Mouse (Mus musculus) stomach, embryonic 16.5 days (tissue): ENCODE data around the gene B4galt3. TPM values are rescaled to one million over a fixed set of nuclear protein-coding genes. Genes with fewer than 3 reads are reported as not detected.
A peak's percentile ranks its signal among the peaks of the same experiment; 100 is the strongest.

Experiments used
- ATAC-seq: fragments of 200-750 bp; cut with Nextera tagmentation; 2 replicates; pipeline ENCODE4 v1.8.0; 2017; ENCODE audit warnings: moderate number of reproducible peaks, moderate TSS enrichment; ENCODE audit not compliant: insufficient read depth, low FRiP score
- H3K27ac ChIP-seq: fragments of 300-500 bp; sonication (generic); 2 replicates; pipeline ENCODE4 v1.5.1; 2014; ENCODE audit warnings: low read length
- H3K27me3 ChIP-seq: fragments of 300-500 bp; sonication (generic); 2 replicates; pipeline ENCODE4 v1.6.1; 2014; ENCODE audit warnings: low read length, control low read depth, mixed read lengths; ENCODE audit not compliant: control insufficient read depth, insufficient read depth
- H3K36me3 ChIP-seq: fragments of 300-500 bp; sonication (generic); 2 replicates; pipeline ENCODE4 v1.6.1; 2014; ENCODE audit warnings: low read length; ENCODE audit not compliant: control insufficient read depth, insufficient read depth
- H3K4me1 ChIP-seq: fragments of 300-500 bp; sonication (generic); 2 replicates; pipeline ENCODE4 v1.6.1; 2014; ENCODE audit warnings: low read length, control low read depth, mixed read lengths; ENCODE audit not compliant: control insufficient read depth, insufficient read depth
- H3K4me2 ChIP-seq: fragments of 300-500 bp; sonication (generic); 2 replicates; pipeline ENCODE4 v1.6.1; 2014; ENCODE audit warnings: low read depth, low read length, mixed read lengths
- H3K4me3 ChIP-seq: fragments of 300-500 bp; sonication (generic); replicated peaks from 2 replicates; pipeline ENCODE4 v1.5.1; 2014; ENCODE audit warnings: mild to moderate bottlenecking, low read length
- H3K9ac ChIP-seq: fragments of 300-500 bp; sonication (generic); 2 replicates; pipeline ENCODE4 v1.6.1; 2014; ENCODE audit warnings: low read length
- H3K9me3 ChIP-seq: fragments of 300-500 bp; sonication (generic); replicated peaks from 2 replicates; pipeline ENCODE4 v1.6.1; 2016; ENCODE audit warnings: low read length, control low read depth; ENCODE audit not compliant: control insufficient read depth
- WGBS: fragments of 180-500 bp; shearing (Covaris S2); extraction: QIAGEN DNeasy Blood & Tissue Kit; methylation state at CpG from one replicate; pipeline ENCODE4 v1.1.7; 2014; 5-methylcytosine and 5-hydroxymethylcytosine counted together
- polyA plus RNA-seq: library from polyadenylated mRNA; unstranded; fragments of >200 nt; fragmentation: Nextera tagmentation; extraction: Ambion mirVana; gene quantifications from 2 replicates; pipeline ENCODE4 v1.2.1, GENCODE M21; 2015

The B4galt3 gene
- polyA plus RNA-seq, 1 experiment from 2014 or later = 71.5 TPM

GRCm38 (mm10) chr1:171257781-171258180 is 12.3 kb upstream of the B4galt3 start:
- 87% methylated on average over 9 of the region's 9 CpGs for WGBS
- ATAC-seq = no peak
- Histone ChIP-seq H3K27me3 (no peaks in the 10 kb centered on the region), H3K4me2 (no peak overlapping the region), H3K9me3 (0 out of 2 replicates have a peak, but pooled peaks cover 2% of the 10 kb centered on the region), H3K27ac (no peak overlapping the region), H3K4me3 (no peak overlapping the region), H3K9ac (no peak overlapping the region), H3K36me3 (0 out of 2 replicates have a peak, but pooled peaks cover 2% of the 10 kb centered on the region), H3K4me1 (peaks cover 21% of the 10 kb centered on the region)

GRCm38 (mm10) chr1:171258921-171259320 is 11.2 kb upstream of the B4galt3 start:
- 72% methylated on average over 17 of the region's 17 CpGs for WGBS
- H3K4me3 ChIP-seq = no peak overlapping the region
- H3K4me2 ChIP-seq = no peak overlapping the region
- ATAC-seq = no peak
- no peaks in the 10 kb centered on the region for H3K27me3 ChIP-seq
- H3K9ac ChIP-seq = no peak overlapping the region
- H3K36me3 ChIP-seq = no peaks in the 10 kb centered on the region
- H3K9me3 ChIP-seq = 0 out of 2 replicates have a peak, but pooled peaks cover 2% of the 10 kb centered on the region
- H3K27ac ChIP-seq = no peak overlapping the region
- H3K4me1 ChIP-seq = peaks cover 24% of the 10 kb centered on the region

GRCm38 (mm10) chr1:171260316-171260715 is 9.8 kb upstream of the B4galt3 start:
- Histone ChIP-seq H3K4me1 (peaks cover 24% of the 10 kb centered on the region), H3K9ac (no peak overlapping the region), H3K9me3 (no peaks in the 10 kb centered on the region), H3K27ac (no peak overlapping the region), H3K4me2 (no peak overlapping the region), H3K36me3 (no peaks in the 10 kb centered on the region), H3K4me3 (no peak overlapping the region), H3K27me3 (no peaks in the 10 kb centered on the region)
- ATAC-seq = no peak
- WGBS = 43% methylated on average over 3 of the region's 3 CpGs

GRCm38 (mm10) chr1:171262594-171263130 is 7.5 kb upstream of the B4galt3 start:
- peak overlapping the region; percentile 43 for H3K9ac ChIP-seq
- H3K9me3 ChIP-seq = no peaks in the 10 kb centered on the region
- ATAC-seq = peak; percentile 80
- H3K4me3 ChIP-seq = peak overlapping the region; percentile 28
- 2% methylated on average over 8 of the region's 8 CpGs for WGBS
- H3K27ac ChIP-seq = peak overlapping the region; percentile 96
- H3K4me1 ChIP-seq = peaks cover 23% of the 10 kb centered on the region
- H3K4me2 ChIP-seq = peak overlapping the region; percentile 54
- no peaks in the 10 kb centered on the region for H3K36me3 ChIP-seq
- H3K27me3 ChIP-seq = no peaks in the 10 kb centered on the region

GRCm38 (mm10) chr1:171263185-171263611 is 6.9 kb upstream of the B4galt3 start:
- H3K27me3 ChIP-seq = no peaks in the 10 kb centered on the region
- H3K9me3 ChIP-seq = no peaks in the 10 kb centered on the region
- 0% methylated on average over 2 of the region's 2 CpGs for WGBS
- peak overlapping the region; percentile 28; the same call in 1 of the 2 replicates for H3K4me3 ChIP-seq
- ATAC-seq = peak; percentile 84
- no peaks in the 10 kb centered on the region for H3K36me3 ChIP-seq
- no peak overlapping the region for H3K9ac ChIP-seq
- H3K4me2 ChIP-seq = peak overlapping the region; percentile 54
- H3K4me1 ChIP-seq = peaks cover 21% of the 10 kb centered on the region
- H3K27ac ChIP-seq = peak overlapping the region; percentile 96

GRCm38 (mm10) chr1:171263666-171264461 is 6.3 kb upstream of the B4galt3 start:
- H3K36me3 ChIP-seq = no peaks in the 10 kb centered on the region
- no peak overlapping the region for H3K4me3 ChIP-seq
- no peaks in the 10 kb centered on the region for H3K9me3 ChIP-seq
- H3K27me3 ChIP-seq = no peaks in the 10 kb centered on the region
- H3K27ac ChIP-seq = peak overlapping the region; percentile 96
- H3K9ac ChIP-seq = peak overlapping the region; percentile 28; the same call in 1 of the 2 replicates
- H3K4me1 ChIP-seq = peaks cover 21% of the 10 kb centered on the region
- H3K4me2 ChIP-seq = peak overlapping the region; percentile 54; the same call in 1 of the 2 replicates
- WGBS = 60% methylated on average over 3 of the region's 3 CpGs
- ATAC-seq = peak; percentile 22; the same call in 1 of the 2 replicates

GRCm38 (mm10) chr1:171265971-171266744 is 4.0 kb upstream of the B4galt3 start:
- ATAC-seq = no peak
- Histone ChIP-seq H3K4me1 (peaks cover 27% of the 10 kb centered on the region), H3K27me3 (no peaks in the 10 kb centered on the region), H3K36me3 (no peaks in the 10 kb centered on the region), H3K4me2 (no peak overlapping the region), H3K27ac (no peak overlapping the region), H3K9me3 (no peaks in the 10 kb centered on the region), H3K9ac (no peak overlapping the region), H3K4me3 (no peak overlapping the region)
- 61% methylated on average over 4 of the region's 4 CpGs for WGBS

- Histone ChIP-seq H3K4me3 (no peak overlapping the region), H3K9ac (no peak overlapping the region), H3K27me3 (no peaks in the 10 kb centered on the region), H3K4me1 (peaks cover 23% of the 10 kb centered on the region), H3K9me3 (no peaks in the 10 kb centered on the region), H3K36me3 (no peaks in the 10 kb centered on the region), H3K4me2 (no peak overlapping the region), H3K27ac (no peak overlapping the region)
- no peak for ATAC-seq
- WGBS = 77% methylated on average over 1 of the region's 1 CpGs
These were observed 1.8 kb upstream of the B4galt3 start for GRCm38 (mm10) chr1:171268341-171268740.

- peak overlapping the region; percentile 91 for H3K27ac ChIP-seq
- H3K4me1 ChIP-seq = peaks cover 18% of the 10 kb centered on the region
- H3K4me3 ChIP-seq = peak overlapping the region; percentile 94
- ATAC-seq = peak; percentile 88
- H3K36me3 ChIP-seq = peaks cover 10% of the 10 kb centered on the region
- H3K4me2 ChIP-seq = peak overlapping the region; percentile 96
- WGBS = 1% methylated on average over 18 of the region's 19 CpGs
- H3K9ac ChIP-seq = peak overlapping the region; percentile 82
- H3K9me3 ChIP-seq = no peaks in the 10 kb centered on the region
- no peaks in the 10 kb centered on the region for H3K27me3 ChIP-seq
These were observed 409 bp downstream of the B4galt3 start for GRCm38 (mm10) chr1:171270573-171270900.
